In the genomic region with DNA sequence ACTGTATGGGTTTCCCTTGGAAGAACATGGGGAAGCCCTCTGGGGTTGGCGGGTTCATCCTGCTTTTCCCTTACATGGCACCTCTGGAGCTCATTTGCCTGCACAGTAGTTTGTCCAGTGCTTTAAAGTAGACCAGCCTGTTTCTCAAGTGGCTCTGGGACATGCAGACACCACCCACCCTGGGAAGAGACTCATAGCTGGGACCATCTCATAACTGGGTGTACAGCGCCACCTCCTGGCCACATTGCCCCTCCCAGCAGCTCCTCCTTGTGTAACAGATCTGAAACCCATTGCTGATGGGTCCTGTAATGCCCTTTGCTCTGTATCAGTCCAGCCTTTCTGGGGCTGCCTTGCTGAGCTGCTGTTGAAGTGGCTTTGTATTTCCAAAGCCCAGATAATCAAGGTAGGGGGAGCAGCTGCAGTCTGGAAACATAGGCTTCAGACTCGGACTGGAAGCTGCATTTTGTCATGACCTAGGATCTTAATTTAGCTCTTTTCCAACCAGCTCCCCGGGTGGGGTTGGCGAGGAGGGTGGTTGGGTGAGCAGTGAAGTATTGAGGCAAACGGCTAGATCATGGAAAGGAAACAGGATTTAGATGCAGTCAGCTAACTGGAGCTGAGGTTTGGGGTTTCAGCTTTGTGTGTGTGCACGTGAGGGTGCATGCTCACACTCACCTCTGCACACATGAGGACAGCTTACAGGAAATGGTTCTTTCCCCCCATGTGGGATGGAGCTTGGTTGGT, we compare ENCODE assay signal across 8 mouse cellular contexts. TPM values are rescaled to one million over a fixed set of nuclear protein-coding genes. Genes with fewer than 3 reads are reported as not detected.
DNase-seq lines count a peak whose midpoint lies in the region; ATAC-seq and TF ChIP-seq lines count a peak whose summit lies in the region.

No protein-coding gene starts in this region.

- H3K4me1 ChIP-seq in ES-Bruce4 (ENCODE audit: control insufficient read depth, insufficient read depth, low read length) = peaks cover 13% of the 10 kb centered on the region
- peaks cover 34% of the 10 kb centered on the region for H3K4me1 ChIP-seq in forebrain, embryonic 15.5 days
- H3K4me1 ChIP-seq in liver, postnatal 0 days (ENCODE audit: insufficient read depth) = peaks cover 33% of the 10 kb centered on the region
- H3K4me1 ChIP-seq in neural tube, embryonic 14.5 days (ENCODE audit: control insufficient read depth, insufficient read depth, low read length) = peaks cover 31% of the 10 kb centered on the region

- peak; percentile 86 for DNase-seq in cerebellum, adult 11 months
- peak; percentile 89 to 93 for DNase-seq in heart, postnatal 14 days
- peak; percentile 75 for DNase-seq in large intestine, adult 2 months (ENCODE audit: low read depth, low spot score)
- peak; percentile 91 for DNase-seq in liver, postnatal 0 days
- DNase-seq in testis, postnatal 10 days (ENCODE audit: low spot score) = peak; percentile 94

- peak; percentile 95 for TF ChIP-seq CTCF in ES-Bruce4 (IDR thresholded peaks at IDR 0.05; ENCODE audit: low read depth, low read length)
- TF ChIP-seq CTCF in liver, postnatal 0 days (IDR thresholded peaks at IDR 0.05; ENCODE audit: low read depth) = peak; percentile 95

- H3K27ac ChIP-seq in ES-Bruce4 (ENCODE audit: insufficient read depth, low read length) = no peak overlapping the region
- H3K27ac ChIP-seq in forebrain, embryonic 15.5 days (replicated peaks) = no peak overlapping the region
- no peak overlapping the region for H3K27ac ChIP-seq in liver, postnatal 0 days (ENCODE audit: low read depth)
- H3K27ac ChIP-seq in neural tube, embryonic 14.5 days (ENCODE audit: low read depth, low read length) = no peak overlapping the region

- no peak overlapping the region for H3K4me3 ChIP-seq in ES-Bruce4 (ENCODE audit: low read depth, low read length)
- no peak overlapping the region for H3K4me3 ChIP-seq in forebrain, embryonic 15.5 days
- no peak overlapping the region for H3K4me3 ChIP-seq in liver, postnatal 0 days (ENCODE audit: low read depth, low read length)
- no peak overlapping the region for H3K4me3 ChIP-seq in neural tube, embryonic 14.5 days (ENCODE audit: low read depth, low read length)

- H3K27me3 ChIP-seq in ES-Bruce4 (ENCODE audit: control insufficient read depth, insufficient read depth, low read length, poor library complexity, severe bottlenecking) = no peaks in the 10 kb centered on the region
- no peaks in the 10 kb centered on the region for H3K27me3 ChIP-seq in forebrain, embryonic 15.5 days
- H3K27me3 ChIP-seq in liver, postnatal 0 days (ENCODE audit: insufficient read depth, low read length) = no peaks in the 10 kb centered on the region
- no peaks in the 10 kb centered on the region for H3K27me3 ChIP-seq in neural tube, embryonic 14.5 days (ENCODE audit: control insufficient read depth, insufficient read depth, low read length)

- H3K36me3 ChIP-seq in ES-Bruce4 (ENCODE audit: control insufficient read depth, insufficient read depth, low read length, poor library complexity, severe bottlenecking) = peaks cover 5% of the 10 kb centered on the region
- peaks cover 39% of the 10 kb centered on the region for H3K36me3 ChIP-seq in forebrain, embryonic 15.5 days
- H3K36me3 ChIP-seq in liver, postnatal 0 days (replicated peaks; ENCODE audit: insufficient read depth, low read length) = peaks cover 38% of the 10 kb centered on the region
- peaks cover 29% of the 10 kb centered on the region for H3K36me3 ChIP-seq in neural tube, embryonic 14.5 days (ENCODE audit: control insufficient read depth, insufficient read depth, low read length)

- intact Hi-C loops in heart, postnatal 14 days (cut with DNase I) = loop anchor here (1.0 to 2.0 kb wide), 2 partner anchors 40 to 71 kb away; partner anchors contain the start of gene Tsfm

- H3K9ac ChIP-seq in ES-Bruce4 (ENCODE audit: low read depth, poor library complexity, severe bottlenecking) = no peak overlapping the region
- H3K9ac ChIP-seq in forebrain, embryonic 15.5 days (replicated peaks) = no peak overlapping the region
- no peak overlapping the region for H3K9ac ChIP-seq in liver, postnatal 0 days (replicated peaks)
- H3K9ac ChIP-seq in neural tube, embryonic 14.5 days (replicated peaks; ENCODE audit: low read depth, low read length) = no peak overlapping the region

- no peak overlapping the region for H3K4me2 ChIP-seq in forebrain, embryonic 15.5 days (replicated peaks)
- no peak overlapping the region for H3K4me2 ChIP-seq in liver, postnatal 0 days (ENCODE audit: low read depth, low read length)
- H3K4me2 ChIP-seq in neural tube, embryonic 14.5 days (ENCODE audit: low read depth, low read length) = no peak overlapping the region

- peak; percentile 74 for ATAC-seq in forebrain, embryonic 15.5 days (replicated peaks)
- peak; percentile 73 for ATAC-seq in liver, postnatal 0 days
- ATAC-seq in neural tube, embryonic 14.5 days (ENCODE audit: low read depth) = peak; percentile 66; the same call in 1 of the 2 replicates

- no peak for TF ChIP-seq POLR2A in ES-Bruce4 (IDR thresholded peaks at IDR 0.05; ENCODE audit: insufficient read depth, low read length)

- H3K9me3 ChIP-seq in ES-Bruce4 (replicated peaks; ENCODE audit: control insufficient read depth, insufficient read depth, low read length, poor library complexity, severe bottlenecking) = no peaks in the 10 kb centered on the region
- H3K9me3 ChIP-seq in forebrain, embryonic 15.5 days = no peaks in the 10 kb centered on the region
- no peaks in the 10 kb centered on the region for H3K9me3 ChIP-seq in liver, postnatal 0 days (ENCODE audit: low read length)
- no peaks in the 10 kb centered on the region for H3K9me3 ChIP-seq in neural tube, embryonic 14.5 days (ENCODE audit: control insufficient read depth, low read length)

- 60% methylated on average over 7 of the region's 7 CpGs for WGBS in forebrain, embryonic 15.5 days
- 32% methylated on average over 7 of the region's 7 CpGs for WGBS in large intestine, adult 2 months
- 56% methylated on average over 7 of the region's 7 CpGs for WGBS in liver, postnatal 0 days (ENCODE audit: insufficient replicate concordance)
- 58% methylated on average over 7 of the region's 7 CpGs for WGBS in neural tube, embryonic 14.5 days

- no peak for TF ChIP-seq EP300 in ES-Bruce4 (IDR thresholded peaks at IDR 0.05; ENCODE audit: insufficient read depth, low read depth, low read length)
- no peak for TF ChIP-seq EP300 in liver, postnatal 0 days (IDR thresholded peaks at IDR 0.05; ENCODE audit: low read depth)

RNA-seq across cellular contexts. Expression of gene Avil, which starts 10.0 kb away (rescaled TPM):
- polyA plus RNA-seq in ES-Bruce4 (2011; ENCODE audit: insufficient read depth, insufficient read length, low read depth, missing spikeins) = 0.19 and 0.78 TPM in 2 replicates
- polyA plus RNA-seq in forebrain, embryonic 15.5 days (2015; fragmentation: Nextera tagmentation; extraction: Ambion mirVana) = 0.26 and 0.45 TPM in 2 replicates
- under 1 TPM; 0.19 to 0.56 TPM for total RNA-seq in heart, postnatal 14 days (2021)
- 1.5 and 2.1 TPM in 2 replicates for polyA plus RNA-seq in large intestine, adult 2 months (2012; rRNA removed)
- 0.04 TPM in 1 of 2 replicates, not detected in the other for polyA plus RNA-seq in liver, postnatal 0 days (2015; fragmentation: Nextera tagmentation; extraction: Ambion mirVana)
- polyA plus RNA-seq in neural tube, embryonic 14.5 days (2014; fragmentation: Nextera tagmentation; extraction: Ambion mirVana) = 0.15 and 27.1 TPM in 2 replicates

RNA-seq across cellular contexts. Expression of gene Ctdsp2, which starts 12.0 kb away (rescaled TPM):
- 60.9 and 62.0 TPM in 2 replicates for polyA plus RNA-seq in ES-Bruce4 (2011; ENCODE audit: insufficient read depth, insufficient read length, low read depth, missing spikeins)
- 26.0 and 26.9 TPM in 2 replicates for polyA plus RNA-seq in forebrain, embryonic 15.5 days (2015; fragmentation: Nextera tagmentation; extraction: Ambion mirVana)
- 100 to 1,000 TPM; 104 to 122 TPM for total RNA-seq in heart, postnatal 14 days (2021)
- polyA plus RNA-seq in large intestine, adult 2 months (2012; rRNA removed) = 123 TPM in 2 replicates
- 10.7 and 11.4 TPM in 2 replicates for polyA plus RNA-seq in liver, postnatal 0 days (2015; fragmentation: Nextera tagmentation; extraction: Ambion mirVana)
- polyA plus RNA-seq in neural tube, embryonic 14.5 days (2014; fragmentation: Nextera tagmentation; extraction: Ambion mirVana) = 15.1 and 27.9 TPM in 2 replicates

RNA-seq across cellular contexts. Expression of gene Tsfm, which starts 40.2 kb away (rescaled TPM):
- polyA plus RNA-seq in ES-Bruce4 (2011; ENCODE audit: insufficient read depth, insufficient read length, low read depth, missing spikeins) = 40.6 and 47.9 TPM in 2 replicates
- polyA plus RNA-seq in forebrain, embryonic 15.5 days (2015; fragmentation: Nextera tagmentation; extraction: Ambion mirVana) = 67.3 and 70.6 TPM in 2 replicates
- 10 to 100 TPM; 49.8 to 60.5 TPM for total RNA-seq in heart, postnatal 14 days (2021)
- polyA plus RNA-seq in large intestine, adult 2 months (2012; rRNA removed) = 39.0 and 39.4 TPM in 2 replicates
- polyA plus RNA-seq in liver, postnatal 0 days (2015; fragmentation: Nextera tagmentation; extraction: Ambion mirVana) = 37.7 and 38.4 TPM in 2 replicates
- 60.1 and 64.6 TPM in 2 replicates for polyA plus RNA-seq in neural tube, embryonic 14.5 days (2014; fragmentation: Nextera tagmentation; extraction: Ambion mirVana)

RNA-seq across cellular contexts. Expression of gene Mettl1, which starts 50.7 kb away (rescaled TPM):
- 20.2 and 22.8 TPM in 2 replicates for polyA plus RNA-seq in ES-Bruce4 (2011; ENCODE audit: insufficient read depth, insufficient read length, low read depth, missing spikeins)
- 20.6 and 22.7 TPM in 2 replicates for polyA plus RNA-seq in forebrain, embryonic 15.5 days (2015; fragmentation: Nextera tagmentation; extraction: Ambion mirVana)
- 1 to 10 TPM; 5.0 to 6.0 TPM for total RNA-seq in heart, postnatal 14 days (2021)
- polyA plus RNA-seq in large intestine, adult 2 months (2012; rRNA removed) = 20.7 and 22.6 TPM in 2 replicates
- polyA plus RNA-seq in liver, postnatal 0 days (2015; fragmentation: Nextera tagmentation; extraction: Ambion mirVana) = 14.9 and 15.0 TPM in 2 replicates
- polyA plus RNA-seq in neural tube, embryonic 14.5 days (2014; fragmentation: Nextera tagmentation; extraction: Ambion mirVana) = 24.1 and 24.6 TPM in 2 replicates

RNA-seq across cellular contexts. Expression of gene Eef1akmt3, which starts 50.8 kb away (rescaled TPM):
- polyA plus RNA-seq in ES-Bruce4 (2011; ENCODE audit: insufficient read depth, insufficient read length, low read depth, missing spikeins) = 0.41 and 0.51 TPM in 2 replicates
- 0.14 and 0.28 TPM in 2 replicates for polyA plus RNA-seq in forebrain, embryonic 15.5 days (2015; fragmentation: Nextera tagmentation; extraction: Ambion mirVana)
- under 1 TPM in 1 of 2 experiments, not detected in 1; 0.12 TPM for total RNA-seq in heart, postnatal 14 days (2021)
- polyA plus RNA-seq in large intestine, adult 2 months (2012; rRNA removed) = 1.4 TPM in 2 replicates
- 0.05 and 0.07 TPM in 2 replicates for polyA plus RNA-seq in liver, postnatal 0 days (2015; fragmentation: Nextera tagmentation; extraction: Ambion mirVana)
- polyA plus RNA-seq in neural tube, embryonic 14.5 days (2014; fragmentation: Nextera tagmentation; extraction: Ambion mirVana) = 0.15 and 0.21 TPM in 2 replicates
